Mouse (Mus musculus) liver, embryonic 11.5 days (tissue): ENCODE results near the gene Bbs4. TPM values are rescaled to one million over a fixed set of nuclear protein-coding genes. Genes with fewer than 3 reads are reported as not detected.
A peak's percentile ranks its signal among the peaks of the same experiment; 100 is the strongest.
"Not testable (repeated sequence)": the region's sequence is repeated elsewhere in the genome, so short reads cannot be mapped to it uniquely, and the experiment has no call there.

Experiments
- ATAC-seq: fragments of 200-750 bp; cut with Nextera tagmentation; replicated peaks from 2 replicates; pipeline ENCODE4 v1.8.0; 2017; ENCODE audit warnings: moderate number of reproducible peaks, mild to moderate bottlenecking, moderate TSS enrichment, moderate library complexity; ENCODE audit not compliant: low FRiP score
- DNase-seq: peaks from one replicate; pipeline ENCODE4 v3.0.0-alpha.2; 2017; ENCODE audit warnings: low spot score
- H3K27ac ChIP-seq: fragments of 300-500 bp; sonication (generic); 2 replicates; pipeline ENCODE4 v1.5.1; 2014; ENCODE audit warnings: mild to moderate bottlenecking, low read depth, low read length, control low read depth
- H3K27me3 ChIP-seq: fragments of 300-500 bp; sonication (generic); replicated peaks from 2 replicates; pipeline ENCODE4 v1.6.1; 2014; ENCODE audit warnings: low read length, mixed read lengths; ENCODE audit not compliant: control insufficient read depth, insufficient read depth
- H3K36me3 ChIP-seq: fragments of 300-500 bp; sonication (generic); 2 replicates; pipeline ENCODE4 v1.6.1; 2014; ENCODE audit warnings: mild to moderate bottlenecking, low read length, moderate library complexity, mixed read lengths; ENCODE audit not compliant: control insufficient read depth, insufficient read depth
- H3K4me1 ChIP-seq: fragments of 300-500 bp; sonication (generic); replicated peaks from 2 replicates; pipeline ENCODE4 v1.6.1; 2014; ENCODE audit warnings: low read length, mixed read lengths; ENCODE audit not compliant: control insufficient read depth, insufficient read depth
- H3K4me2 ChIP-seq: fragments of 300-500 bp; sonication (generic); 2 replicates; pipeline ENCODE4 v1.6.1; 2014; ENCODE audit warnings: mild to moderate bottlenecking, control low read depth, moderate library complexity
- H3K4me3 ChIP-seq: fragments of 300-500 bp; sonication (generic); 2 replicates; pipeline ENCODE4 v1.5.1; 2014; ENCODE audit warnings: low read depth, low read length, control low read depth
- H3K9ac ChIP-seq: fragments of 300-500 bp; sonication (generic); 2 replicates; pipeline ENCODE4 v1.6.1; 2014; ENCODE audit warnings: low read depth, low read length, control low read depth
- H3K9me3 ChIP-seq: fragments of 300-500 bp; sonication (generic); 2 replicates; pipeline ENCODE4 v1.6.1; 2016; ENCODE audit warnings: low read length, inconsistent platforms, mixed read lengths; ENCODE audit not compliant: control insufficient read depth
- WGBS: fragments of 180-500 bp; shearing (Covaris S2); extraction: QIAGEN DNeasy Blood & Tissue Kit; methylation state at CpG from one replicate; pipeline ENCODE4 v1.1.7; 2014; 5-methylcytosine and 5-hydroxymethylcytosine counted together
- polyA plus RNA-seq: library from polyadenylated mRNA; unstranded; fragments of >200 nt; fragmentation: Nextera tagmentation; extraction: Ambion mirVana; gene quantifications from 2 replicates; pipeline ENCODE4 v1.2.1, GENCODE M21; 2014

Gene Bbs4
- 6.1 and 6.3 TPM in 2 replicates for polyA plus RNA-seq

- Histone ChIP-seq H3K27ac (peak within 1 kb of the TSS; percentile 65; the same call in 1 of the 2 replicates), H3K36me3 (no peaks in the 10 kb centered on the region), H3K9me3 (no peaks in the 10 kb centered on the region), H3K4me3 (peak within 1 kb of the TSS; percentile 69), H3K9ac (peak within 1 kb of the TSS; percentile 70), H3K4me2 (peak within 1 kb of the TSS; percentile 75), H3K27me3 (no peaks in the 10 kb centered on the region), H3K4me1 (peaks cover 4% of the 10 kb centered on the region; the same call in 1 of the 2 replicates)
- DNase-seq (peak; percentile 93), ATAC-seq (peak; percentile 98)
- WGBS, result under 1% methylated on average over 32 of the region's 32 CpGs
Observed at GRCm38 (mm10) chr9:59353253-59353639, at the start of gene Bbs4. TSS of gene Bbs4 (minus strand) at chr9:59353508.

GRCm38 (mm10) chr9:59389086-59389485, 35.8 kb upstream of the Bbs4 start:
- DNase-seq, result no peak
- Histone ChIP-seq H3K27ac (no peak overlapping the region), H3K36me3 (peaks cover 13% of the 10 kb centered on the region; the same call in 1 of the 2 replicates), H3K27me3 (no peaks in the 10 kb centered on the region), H3K4me1 (peaks cover 9% of the 10 kb centered on the region), H3K9me3 (no peaks in the 10 kb centered on the region), H3K4me2 (no peak overlapping the region), H3K4me3 (no peak overlapping the region), H3K9ac (no peak overlapping the region)
- no peak for ATAC-seq
- 87% methylated on average over 4 of the region's 4 CpGs for WGBS

GRCm38 (mm10) chr9:59388311-59388710, 35.0 kb upstream of the Bbs4 start:
- Histone ChIP-seq H3K4me3 (no peak overlapping the region), H3K27me3 (no peaks in the 10 kb centered on the region), H3K4me2 (no peak overlapping the region), H3K9me3 (no peaks in the 10 kb centered on the region), H3K4me1 (peaks cover 9% of the 10 kb centered on the region), H3K9ac (no peak overlapping the region), H3K36me3 (peaks cover 8% of the 10 kb centered on the region; the same call in 1 of the 2 replicates), H3K27ac (no peak overlapping the region)
- DNase-seq (no peak), ATAC-seq (no peak)
- 48% methylated on average over 1 of the region's 1 CpGs for WGBS

DNA sequence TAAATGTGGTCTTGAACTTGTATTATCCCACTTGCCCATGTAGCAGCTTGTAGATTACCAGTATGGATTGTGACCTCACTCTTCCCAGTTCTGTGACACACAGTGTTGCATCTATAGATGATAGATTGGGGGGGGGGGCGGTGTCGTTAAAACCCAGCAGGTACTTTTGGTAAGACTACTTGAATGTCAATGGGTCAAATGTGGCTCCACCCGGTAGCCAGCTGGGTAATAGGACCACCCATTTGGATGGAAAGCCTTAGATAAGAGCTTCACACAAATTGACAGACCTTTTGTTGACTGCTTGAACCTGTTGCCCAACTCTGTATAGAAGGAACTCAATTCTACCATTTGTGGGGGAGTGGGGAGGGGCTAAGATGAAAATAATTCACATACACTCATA, 34.2 kb upstream of the Bbs4 start:
- WGBS, result 49% methylated on average over 3 of the region's 3 CpGs
- no peak for ATAC-seq

DNA sequence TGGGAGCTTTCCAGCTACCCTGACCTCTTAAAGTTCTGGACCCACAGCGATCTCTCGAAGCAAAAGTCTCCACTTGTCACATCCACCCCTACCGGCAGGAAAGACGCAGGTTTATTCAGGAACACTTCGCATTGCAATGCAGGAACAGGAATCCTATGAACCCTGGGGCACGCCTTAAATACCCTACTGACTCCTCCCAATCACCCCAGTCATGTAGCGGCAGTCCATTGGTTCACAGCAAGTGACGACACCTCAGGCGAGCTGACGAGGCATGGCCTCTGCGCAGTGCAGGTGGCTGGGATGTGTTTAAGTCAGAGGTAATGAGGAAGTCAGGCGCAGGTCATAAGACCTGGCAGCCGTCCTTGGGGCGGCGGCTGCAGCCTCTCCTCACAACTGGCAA, 22.3 kb upstream of the Bbs4 start:
- ATAC-seq, result no peak
- no peak overlapping the region for H3K4me2 ChIP-seq
- no peak for DNase-seq
- H3K4me1 ChIP-seq, result no peaks in the 10 kb centered on the region
- H3K9me3 ChIP-seq, result peaks cover 6% of the 10 kb centered on the region; the same call in 1 of the 2 replicates
- WGBS, result 90% methylated on average over 15 of the region's 15 CpGs
- H3K27ac ChIP-seq, result no peak overlapping the region
- no peak overlapping the region for H3K9ac ChIP-seq
- H3K4me3 ChIP-seq, result no peak overlapping the region
- no peaks in the 10 kb centered on the region for H3K36me3 ChIP-seq
- H3K27me3 ChIP-seq, result no peaks in the 10 kb centered on the region

More for the DNA sequence above, 34.2 kb upstream of the Bbs4 start:
- H3K9ac ChIP-seq, result no peak overlapping the region
- H3K4me1 ChIP-seq, result peaks cover 9% of the 10 kb centered on the region
- H3K9me3 ChIP-seq, result no peaks in the 10 kb centered on the region
- DNase-seq, result no peak
- no peak overlapping the region for H3K4me3 ChIP-seq
- H3K36me3 ChIP-seq, result peaks cover 3% of the 10 kb centered on the region; the same call in 1 of the 2 replicates
- no peak overlapping the region for H3K4me2 ChIP-seq
- H3K27me3 ChIP-seq, result no peaks in the 10 kb centered on the region
- no peak overlapping the region for H3K27ac ChIP-seq

DNA sequence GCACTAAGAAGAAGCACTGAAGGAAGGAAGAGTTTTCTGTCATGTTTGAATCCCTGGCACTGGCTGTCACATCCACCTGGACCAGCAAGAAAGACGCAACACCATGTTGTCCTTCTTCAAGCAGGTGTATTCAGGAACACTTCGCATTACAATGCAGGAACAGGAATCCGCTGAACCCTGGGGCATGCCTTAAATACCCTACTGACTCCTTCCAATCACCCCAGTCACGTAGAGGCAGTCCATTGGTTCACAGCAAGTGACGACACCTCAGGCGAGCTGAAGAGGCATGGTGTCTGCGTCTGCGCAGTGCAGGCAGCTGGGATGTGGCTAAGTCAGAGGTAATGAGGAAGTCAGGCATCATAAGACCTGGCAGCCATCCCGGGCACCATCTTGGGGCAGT, 16.3 kb upstream of the Bbs4 start:
- H3K36me3 ChIP-seq, result no peaks in the 10 kb centered on the region
- WGBS, result 85% methylated on average over 9 of the region's 9 CpGs
- ATAC-seq (no peak), DNase-seq (no peak)
- H3K4me3 ChIP-seq, result no peak overlapping the region
- H3K27ac ChIP-seq, result no peak overlapping the region
- no peak overlapping the region for H3K9ac ChIP-seq
- no peak overlapping the region for H3K4me2 ChIP-seq
- no peaks in the 10 kb centered on the region for H3K27me3 ChIP-seq
- no peaks in the 10 kb centered on the region for H3K4me1 ChIP-seq
- H3K9me3 ChIP-seq, result peaks cover 6% of the 10 kb centered on the region; the same call in 1 of the 2 replicates

DNA sequence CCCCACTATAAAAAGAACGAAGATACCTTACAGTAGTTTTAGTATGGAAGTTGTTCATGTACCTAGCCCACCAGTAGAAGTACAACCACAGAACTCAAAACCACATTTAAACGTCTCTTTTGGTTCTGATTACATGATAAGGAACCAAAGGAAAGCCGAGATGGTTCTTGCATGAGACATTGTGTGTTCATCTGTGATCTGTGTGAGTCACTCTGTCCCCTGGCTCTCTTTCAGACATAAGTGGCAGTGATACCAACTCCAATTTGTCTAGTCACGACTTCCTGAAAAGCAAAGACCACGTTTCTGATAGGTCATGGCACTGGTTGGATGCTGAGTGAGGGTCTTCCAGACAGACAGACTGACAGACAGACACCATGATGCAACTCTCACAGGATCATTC, 15.9 kb upstream of the Bbs4 start:
- Histone ChIP-seq H3K9me3 (peaks cover 6% of the 10 kb centered on the region; the same call in 1 of the 2 replicates), H3K36me3 (no peaks in the 10 kb centered on the region), H3K4me1 (no peaks in the 10 kb centered on the region), H3K27me3 (no peaks in the 10 kb centered on the region), H3K9ac (no peak overlapping the region), H3K4me3 (no peak overlapping the region), H3K4me2 (no peak overlapping the region), H3K27ac (no peak overlapping the region)
- DNase-seq, result no peak
- WGBS, result 63% methylated on average over 5 of the region's 5 CpGs
- ATAC-seq, result no peak

GRCm38 (mm10) chr9:59360487-59360886, 7.2 kb upstream of the Bbs4 start:
- not testable (repeated sequence) for H3K4me3 ChIP-seq, H3K27me3 ChIP-seq, H3K4me2 ChIP-seq, H3K27ac ChIP-seq, DNase-seq, H3K36me3 ChIP-seq, H3K4me1 ChIP-seq, H3K9me3 ChIP-seq, H3K9ac ChIP-seq, ATAC-seq
- WGBS, result 64% methylated on average over 1 of the region's 3 CpGs

DNA sequence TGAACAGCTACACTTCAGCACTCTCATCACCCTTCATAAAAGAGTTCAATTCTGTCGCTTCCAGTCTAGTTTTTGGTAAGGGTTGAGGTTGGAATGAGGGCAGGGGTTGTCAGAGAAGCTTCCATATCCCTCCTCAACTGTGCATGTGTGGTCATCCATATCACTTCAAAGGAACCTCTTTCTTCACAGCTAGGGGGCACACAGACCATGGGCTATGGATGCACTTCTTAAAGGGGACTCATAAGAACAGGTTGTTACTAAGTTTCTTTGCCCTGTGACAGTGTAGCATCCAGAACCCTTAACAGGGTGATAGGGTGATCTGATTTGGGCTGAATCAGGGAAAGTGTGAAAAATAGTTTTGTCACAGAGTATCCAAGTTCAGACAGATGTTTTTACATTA, 4.7 kb upstream of the Bbs4 start:
- H3K4me2 ChIP-seq, H3K9me3 ChIP-seq, H3K27me3 ChIP-seq, DNase-seq, H3K4me1 ChIP-seq, H3K27ac ChIP-seq, ATAC-seq, H3K9ac ChIP-seq, H3K36me3 ChIP-seq, H3K4me3 ChIP-seq: not testable (repeated sequence)
- WGBS, result 38% methylated on average over 1 of the region's 1 CpGs
